Mouse (Mus musculus): ENCODE measurements around the gene Rap2c.
A peak's percentile ranks its signal among the peaks of the same experiment; 100 is the strongest.

GRCm38 (mm10) chrX:51019884-51020283 is 2.1 kb upstream of the Rap2c start:
- TF ChIP-seq CTCF (IDR thresholded peaks at IDR 0.05; ENCODE audit: low read depth, low read length) (peak; percentile 78), POLR2A (IDR thresholded peaks at IDR 0.05; ENCODE audit: extremely low read depth, insufficient read depth, low read length) (no peak)
